Mouse (Mus musculus) thymus, adult 2 months (tissue): ENCODE measurements around the gene Nhp2.

Source experiments
- CTCF ChIP-seq: fragments of 200-500 bp; IDR thresholded peaks from 2 replicates; pipeline ENCODE4 v1.5.1; 2012; ENCODE audit warnings: mild to moderate bottlenecking, control low read depth, low read length, moderate library complexity, borderline replicate concordance; ENCODE audit not compliant: control insufficient read depth, poor library complexity, insufficient read depth; ENCODE audit errors: extremely low read depth
- POLR2A ChIP-seq: fragments of 200-500 bp; IDR thresholded peaks from 2 replicates; pipeline ENCODE4 v1.6.1; 2012; ENCODE audit warnings: mild to moderate bottlenecking, low read length, control low read depth, moderate library complexity; ENCODE audit not compliant: control insufficient read depth, poor library complexity, insufficient read depth; ENCODE audit errors: extremely low read depth

DNA sequence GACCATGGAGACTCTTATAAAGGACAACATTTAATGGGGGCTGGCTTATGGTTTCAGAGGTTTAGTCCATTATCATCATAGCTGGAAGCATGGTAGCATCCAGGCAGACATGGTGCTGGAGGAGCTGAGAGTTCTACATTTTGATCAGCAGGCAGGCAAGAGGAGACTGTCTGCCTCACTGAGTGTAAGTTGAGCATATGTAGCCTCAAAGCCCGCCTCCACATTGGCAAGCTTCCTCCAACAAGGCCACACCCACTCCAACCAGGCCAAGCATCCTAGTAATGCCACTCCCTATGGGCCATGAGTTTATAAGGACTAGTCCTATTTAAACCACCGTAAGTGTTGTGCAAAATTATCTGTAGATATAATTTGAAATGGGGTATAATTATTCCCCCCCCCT lies 51.8 kb downstream of the Nhp2 start:
- no peak for TF ChIP-seq POLR2A
- TF ChIP-seq CTCF: no peak
